Mouse (Mus musculus) lung, embryonic 16.5 days (tissue): ENCODE data around the gene Gng2. TPM values are rescaled to one million over a fixed set of nuclear protein-coding genes. Genes with fewer than 3 reads are reported as not detected.

Source experiments
- ATAC-seq: fragments of 200-750 bp; cut with Nextera tagmentation; 2 replicates; pipeline ENCODE4 v1.8.0; 2017; ENCODE audit warnings: low read depth, mild to moderate bottlenecking, moderate library complexity
- H3K27ac ChIP-seq: fragments of 300-500 bp; sonication (generic); 2 replicates; pipeline ENCODE4 v1.5.1; 2014; ENCODE audit warnings: mild to moderate bottlenecking, control low read depth, low read length
- H3K27me3 ChIP-seq: fragments of 300-500 bp; sonication (generic); 2 replicates; pipeline ENCODE4 v1.6.1; 2014; ENCODE audit warnings: low read depth, low read length, mixed read lengths; ENCODE audit not compliant: control insufficient read depth, insufficient read depth
- H3K36me3 ChIP-seq: fragments of 300-500 bp; sonication (generic); 2 replicates; pipeline ENCODE4 v1.6.1; 2014; ENCODE audit warnings: low read length; ENCODE audit not compliant: control insufficient read depth, insufficient read depth
- H3K4me1 ChIP-seq: fragments of 300-500 bp; sonication (generic); replicated peaks from 2 replicates; pipeline ENCODE4 v1.6.1; 2014; ENCODE audit warnings: low read length, mixed read lengths; ENCODE audit not compliant: control insufficient read depth, insufficient read depth
- H3K4me2 ChIP-seq: fragments of 300-500 bp; sonication (generic); 2 replicates; pipeline ENCODE4 v1.6.1; 2014; ENCODE audit warnings: low read depth, low read length, control low read depth
- H3K4me3 ChIP-seq: fragments of 300-500 bp; sonication (generic); 2 replicates; pipeline ENCODE4 v1.5.1; 2014; ENCODE audit warnings: mild to moderate bottlenecking, low read length, control low read depth
- H3K9ac ChIP-seq: fragments of 300-500 bp; sonication (generic); 2 replicates; pipeline ENCODE4 v1.6.1; 2014; ENCODE audit warnings: low read length, control low read depth
- H3K9me3 ChIP-seq: fragments of 300-500 bp; sonication (generic); 2 replicates; pipeline ENCODE4 v1.6.1; 2016; ENCODE audit warnings: low read length; ENCODE audit not compliant: control insufficient read depth
- WGBS: fragments of 180-500 bp; shearing (Covaris S2); extraction: QIAGEN DNeasy Blood & Tissue Kit; methylation state at CpG from one replicate; pipeline ENCODE4 v1.1.7; 2014; 5-methylcytosine and 5-hydroxymethylcytosine counted together
- polyA plus RNA-seq: library from polyadenylated mRNA; unstranded; fragments of >200 nt; fragmentation: Nextera tagmentation; extraction: Ambion mirVana; gene quantifications from 2 replicates; pipeline ENCODE4 v1.2.1, GENCODE M21; 2015

Gene Gng2
- polyA plus RNA-seq, 1 experiment from 2014 or later, result 69.7 TPM

DNA sequence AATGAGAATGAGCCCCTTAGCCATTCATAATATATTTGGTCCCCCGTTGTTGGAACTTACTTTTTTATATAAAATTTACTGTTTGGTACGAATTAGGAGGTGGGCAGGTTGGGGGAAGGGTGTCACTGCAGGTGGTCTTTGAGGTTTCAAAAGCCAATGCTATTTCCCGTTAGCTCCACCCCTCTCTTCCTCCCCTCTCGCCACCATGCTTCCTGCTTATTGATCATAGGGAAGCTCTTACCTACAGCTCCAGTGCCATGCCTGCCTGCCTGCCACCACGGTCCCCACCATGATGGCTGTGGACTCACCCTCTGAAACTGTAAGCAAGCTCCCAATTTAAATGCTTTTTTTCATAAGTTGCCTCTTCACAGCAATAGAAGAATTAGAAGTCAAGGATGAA, 16.6 kb upstream of the Gng2 start:
- Histone ChIP-seq H3K36me3 (no peaks in the 10 kb centered on the region), H3K9ac (no peak overlapping the region), H3K9me3 (no peaks in the 10 kb centered on the region), H3K27ac (no peak overlapping the region), H3K4me1 (no peaks in the 10 kb centered on the region), H3K27me3 (no peaks in the 10 kb centered on the region), H3K4me3 (no peak overlapping the region), H3K4me2 (no peak overlapping the region)
- no peak for ATAC-seq
- WGBS, result 63% methylated on average over 5 of the region's 5 CpGs

DNA sequence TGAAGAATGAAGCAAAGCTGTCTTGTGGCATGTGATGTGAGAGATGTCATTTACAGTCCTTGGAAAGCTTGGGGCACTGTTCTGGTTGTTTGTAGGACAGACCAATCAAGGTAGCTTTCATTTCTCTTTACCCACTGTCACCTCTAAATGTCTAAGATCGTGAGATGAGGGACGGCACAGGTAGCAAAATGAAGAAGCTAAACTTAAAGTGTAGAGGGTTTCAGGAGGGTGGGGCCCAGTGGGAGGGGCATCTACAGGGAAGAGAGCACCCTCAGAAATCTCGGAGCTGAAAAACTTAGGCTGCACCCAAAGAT, 16.1 kb upstream of the Gng2 start:
- Histone ChIP-seq H3K27ac (no peak overlapping the region), H3K27me3 (no peaks in the 10 kb centered on the region), H3K4me1 (no peaks in the 10 kb centered on the region), H3K36me3 (no peaks in the 10 kb centered on the region), H3K9me3 (no peaks in the 10 kb centered on the region), H3K9ac (no peak overlapping the region), H3K4me2 (no peak overlapping the region), H3K4me3 (no peak overlapping the region)
- ATAC-seq, result no peak
- WGBS, result 71% methylated on average over 3 of the region's 3 CpGs

DNA sequence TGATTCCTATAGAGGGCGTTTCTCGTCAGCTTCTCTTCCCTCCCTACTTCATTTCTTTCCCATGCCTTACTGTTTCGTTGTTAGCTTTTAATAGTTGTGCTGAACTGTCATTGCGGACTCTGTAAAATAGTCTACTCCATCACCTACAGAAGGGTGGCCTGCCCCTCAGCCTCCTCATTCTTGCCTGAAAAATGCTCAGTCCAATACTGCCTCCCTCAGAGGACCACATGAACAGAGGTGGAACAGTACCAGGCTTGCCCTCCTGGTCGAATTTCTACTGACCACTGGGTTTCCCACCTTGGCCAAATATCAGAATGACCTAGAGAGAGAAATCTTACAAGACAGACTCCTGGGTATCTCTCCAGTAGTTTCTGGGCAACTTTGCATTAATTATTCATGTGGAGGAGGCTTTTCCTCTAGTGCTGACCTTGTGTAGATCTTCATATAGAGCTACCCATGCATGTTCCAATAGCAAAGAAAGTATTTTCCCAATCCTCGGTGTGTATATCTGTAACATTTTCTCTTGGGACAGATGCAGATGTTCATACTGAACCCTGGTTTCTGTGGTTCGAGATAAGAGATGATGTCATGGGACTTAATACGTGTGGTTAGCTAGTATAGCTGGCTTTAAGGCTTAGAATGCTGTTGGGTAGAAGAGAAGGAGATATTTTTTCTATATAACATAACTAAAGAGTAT, 15.6 kb upstream of the Gng2 start:
- H3K9ac ChIP-seq, result no peak overlapping the region
- 82% methylated on average over 8 of the region's 8 CpGs for WGBS
- peaks cover 1% of the 10 kb centered on the region; the same call in 1 of the 2 replicates for H3K4me1 ChIP-seq
- H3K9me3 ChIP-seq, result no peaks in the 10 kb centered on the region
- ATAC-seq, result no peak
- no peak overlapping the region for H3K4me2 ChIP-seq
- H3K4me3 ChIP-seq, result no peak overlapping the region
- no peaks in the 10 kb centered on the region for H3K27me3 ChIP-seq
- H3K36me3 ChIP-seq, result no peaks in the 10 kb centered on the region
- no peak overlapping the region for H3K27ac ChIP-seq

DNA sequence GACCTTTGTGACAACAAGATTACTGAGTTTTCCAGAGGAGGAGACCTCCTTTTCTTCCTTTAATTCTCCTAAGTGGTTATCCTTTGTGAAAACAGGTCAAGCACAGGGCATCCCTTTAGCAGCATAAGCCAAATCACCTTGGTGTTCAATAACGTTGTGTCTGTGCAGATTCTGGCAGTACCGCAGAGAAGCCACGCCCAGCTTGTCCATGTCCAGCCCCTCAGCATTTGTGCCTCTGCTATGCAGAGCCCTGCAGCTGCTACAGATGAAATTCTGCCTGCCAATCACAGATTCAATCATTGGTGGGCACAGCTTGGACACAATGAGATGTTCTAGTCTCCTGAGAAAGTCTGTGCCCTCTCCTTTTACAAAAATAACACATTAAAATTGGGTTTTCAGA, 14.4 kb upstream of the Gng2 start:
- 45% methylated on average over 3 of the region's 3 CpGs for WGBS
- peaks cover 8% of the 10 kb centered on the region for H3K4me1 ChIP-seq
- no peaks in the 10 kb centered on the region for H3K36me3 ChIP-seq
- no peak overlapping the region for H3K4me2 ChIP-seq
- H3K27ac ChIP-seq, result no peak overlapping the region
- H3K4me3 ChIP-seq, result no peak overlapping the region
- H3K27me3 ChIP-seq, result no peaks in the 10 kb centered on the region
- H3K9me3 ChIP-seq, result no peaks in the 10 kb centered on the region
- H3K9ac ChIP-seq, result no peak overlapping the region
- no peak for ATAC-seq

DNA sequence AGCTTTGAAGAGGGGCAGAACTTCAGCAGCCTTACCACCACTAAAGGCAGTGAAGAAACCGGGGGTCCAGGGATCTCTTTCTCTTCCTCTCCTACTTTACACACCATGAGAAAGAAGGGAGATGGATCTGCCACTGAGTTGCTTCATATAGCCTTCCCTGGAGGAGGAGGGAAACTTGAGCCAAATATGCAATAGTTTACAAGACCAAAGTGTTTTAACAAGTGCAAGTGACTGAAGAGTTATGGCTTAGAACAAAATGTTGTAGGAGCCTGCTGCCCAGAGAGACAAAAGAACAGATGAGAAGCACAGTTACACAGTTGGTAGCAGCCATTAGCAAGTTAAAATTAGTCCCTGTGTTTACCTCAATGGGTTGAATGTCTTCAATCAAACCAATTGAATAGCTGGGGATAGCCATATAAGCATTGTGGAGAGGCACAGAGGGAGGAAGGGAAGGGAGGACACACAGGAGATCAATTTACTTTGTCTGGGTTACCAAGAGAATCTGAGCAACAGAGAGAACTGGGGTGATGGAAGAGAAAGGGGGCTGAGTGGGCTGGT, 13.1 kb upstream of the Gng2 start:
- WGBS, result 67% methylated on average over 1 of the region's 1 CpGs
- H3K9ac ChIP-seq, result no peak overlapping the region
- no peaks in the 10 kb centered on the region for H3K9me3 ChIP-seq
- H3K27ac ChIP-seq, result no peak overlapping the region
- ATAC-seq, result no peak
- no peak overlapping the region for H3K4me3 ChIP-seq
- H3K36me3 ChIP-seq, result no peaks in the 10 kb centered on the region
- peaks cover 21% of the 10 kb centered on the region for H3K4me1 ChIP-seq
- H3K27me3 ChIP-seq, result no peaks in the 10 kb centered on the region
- H3K4me2 ChIP-seq, result no peak overlapping the region

DNA sequence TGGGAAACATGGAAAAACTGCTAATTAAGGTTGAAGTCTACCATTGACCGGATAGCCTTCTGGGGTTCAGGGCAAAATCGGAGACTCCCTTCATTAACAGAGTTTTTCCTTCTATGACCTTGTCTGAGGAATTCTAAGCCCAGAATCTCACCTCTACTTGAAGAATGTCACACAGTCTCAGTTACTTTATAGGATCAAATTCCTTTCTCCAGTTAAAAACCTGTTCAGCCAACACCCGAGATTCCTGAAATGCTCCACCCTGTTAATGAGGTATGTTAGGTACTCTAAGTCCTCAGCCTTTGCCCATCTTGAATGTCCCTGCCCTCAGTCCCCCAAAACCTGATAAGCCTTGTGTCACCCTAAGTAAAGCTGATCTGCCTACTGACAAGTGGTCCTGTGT, 11.0 kb upstream of the Gng2 start:
- 74% methylated on average over 3 of the region's 3 CpGs for WGBS
- Histone ChIP-seq H3K4me1 (peaks cover 34% of the 10 kb centered on the region), H3K27me3 (no peaks in the 10 kb centered on the region), H3K27ac (no peak overlapping the region), H3K36me3 (no peaks in the 10 kb centered on the region), H3K4me2 (no peak overlapping the region), H3K4me3 (no peak overlapping the region), H3K9me3 (no peaks in the 10 kb centered on the region), H3K9ac (no peak overlapping the region)
- ATAC-seq, result no peak

DNA sequence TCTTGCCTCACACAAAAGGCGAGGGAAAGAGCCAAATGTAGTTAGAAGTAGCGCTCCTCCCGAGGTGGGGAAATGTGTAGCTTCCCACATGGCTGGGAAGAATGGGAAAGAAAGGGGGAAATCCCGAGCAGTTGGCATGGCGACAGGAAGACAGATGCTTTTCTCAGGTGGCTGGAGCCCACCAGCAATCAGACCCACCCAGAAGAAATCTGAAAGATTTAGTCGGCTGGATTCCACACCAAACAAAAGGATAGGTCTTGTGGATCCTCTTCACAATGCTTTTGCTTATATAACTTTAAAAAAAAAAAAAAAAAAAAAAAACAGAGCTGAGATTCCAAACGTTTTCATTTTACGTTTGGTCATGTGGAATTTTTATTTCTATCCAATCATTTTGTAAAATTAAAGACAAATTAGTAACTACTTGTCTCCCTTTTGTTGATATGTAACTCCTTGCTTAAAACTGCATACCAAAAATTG, 10.0 kb upstream of the Gng2 start:
- Histone ChIP-seq H3K36me3 (no peaks in the 10 kb centered on the region), H3K9me3 (no peaks in the 10 kb centered on the region), H3K4me2 (peak overlapping the region; percentile 52), H3K4me1 (peaks cover 34% of the 10 kb centered on the region), H3K27me3 (no peaks in the 10 kb centered on the region), H3K9ac (peak overlapping the region; percentile 42), H3K4me3 (peak overlapping the region; percentile 20), H3K27ac (peak overlapping the region; percentile 95)
- 9% methylated on average over 8 of the region's 8 CpGs for WGBS
- no peak for ATAC-seq

DNA sequence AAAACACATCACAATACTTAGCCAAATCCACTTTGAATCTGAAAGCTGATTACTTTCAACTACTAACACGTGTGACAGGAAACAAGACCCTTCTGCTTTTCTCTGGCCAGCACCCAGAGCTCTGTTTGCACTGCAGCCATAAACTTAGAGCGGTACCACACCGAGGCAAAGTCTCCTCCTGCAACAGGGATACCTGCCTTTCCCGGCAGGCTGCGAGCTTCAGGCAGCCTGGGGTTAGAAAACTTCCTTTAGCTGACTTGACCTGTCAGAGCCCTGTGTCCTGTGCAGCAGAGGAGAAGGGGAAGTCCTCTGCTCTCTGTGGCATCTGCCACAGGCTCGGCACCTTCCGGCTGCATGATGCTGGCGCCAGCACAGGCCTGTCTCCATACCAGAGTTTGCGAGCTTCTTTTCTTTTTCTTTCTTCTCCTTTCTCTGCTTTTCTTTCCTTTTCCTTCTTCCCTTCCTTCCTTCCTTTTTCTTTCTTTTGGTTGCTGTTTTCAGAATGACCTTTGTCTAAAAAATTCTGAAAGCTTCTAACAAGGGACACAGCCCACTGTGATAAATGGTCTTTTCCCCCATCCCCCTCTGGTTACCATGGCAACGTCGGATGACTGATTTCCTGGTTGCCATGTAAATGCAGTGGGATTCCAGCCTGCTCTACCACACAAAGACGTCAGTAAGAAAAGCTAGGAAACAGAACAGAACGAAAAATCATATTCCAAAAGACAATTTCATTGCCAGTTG, 9.4 kb upstream of the Gng2 start:
- Histone ChIP-seq H3K4me1 (peaks cover 34% of the 10 kb centered on the region), H3K27ac (peak overlapping the region; percentile 95), H3K4me3 (peak overlapping the region; percentile 20), H3K4me2 (peak overlapping the region; percentile 52), H3K36me3 (no peaks in the 10 kb centered on the region), H3K9me3 (no peaks in the 10 kb centered on the region), H3K9ac (peak overlapping the region; percentile 42), H3K27me3 (no peaks in the 10 kb centered on the region)
- 2% methylated on average over 13 of the region's 13 CpGs for WGBS
- peak; percentile 65 for ATAC-seq

DNA sequence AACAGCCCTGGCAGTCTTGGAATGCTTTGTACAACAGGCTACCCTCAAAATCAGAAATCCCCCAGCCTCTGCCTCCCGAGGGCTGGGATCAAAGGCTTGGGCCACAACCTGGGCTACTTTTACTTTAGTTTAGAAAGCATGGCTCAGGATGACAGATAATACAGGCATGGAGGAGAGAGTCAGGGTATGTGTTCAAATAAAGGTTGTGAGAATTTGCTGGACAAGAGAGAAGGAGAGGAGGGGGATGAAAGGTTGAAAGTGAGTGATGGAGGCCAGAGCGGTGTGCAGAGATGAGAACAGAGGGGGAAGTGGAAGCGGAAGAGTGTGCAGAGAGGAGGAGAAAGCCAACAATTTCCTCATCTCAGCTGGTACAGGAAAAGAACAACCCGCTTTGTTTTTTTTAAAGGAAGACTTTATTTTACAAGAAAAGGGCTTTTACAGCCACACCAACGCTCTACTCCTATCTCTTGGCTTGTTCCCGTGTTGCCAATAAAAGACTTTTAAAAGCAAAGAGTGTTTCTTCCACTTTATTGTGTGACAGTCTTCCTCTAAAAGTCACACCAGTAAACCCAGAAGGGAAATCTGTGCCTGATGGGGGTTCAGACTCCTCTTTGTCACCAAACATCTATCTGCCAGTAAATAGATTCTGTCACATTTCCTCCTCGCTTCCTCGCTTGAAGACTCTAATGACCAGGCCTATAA, 8.6 kb upstream of the Gng2 start:
- Histone ChIP-seq H3K27ac (peak overlapping the region; percentile 95), H3K4me1 (peaks cover 34% of the 10 kb centered on the region), H3K4me3 (no peak overlapping the region), H3K9ac (peak overlapping the region; percentile 55; the same call in 1 of the 2 replicates), H3K4me2 (peak overlapping the region; percentile 52), H3K27me3 (no peaks in the 10 kb centered on the region), H3K36me3 (no peaks in the 10 kb centered on the region), H3K9me3 (no peaks in the 10 kb centered on the region)
- 39% methylated on average over 8 of the region's 8 CpGs for WGBS
- ATAC-seq, result peak; percentile 11; the same call in 1 of the 2 replicates
